Mouse (Mus musculus): ENCODE data around the gene Necap2.

Necap2 gene

GRCm38 (mm10) chr4:141077681-141078509 lies at the start of gene Necap2:
Gene Necap2, minus strand, starts transcription at chr4:141078357.
- ATAC-seq (ENCODE audit: low TSS enrichment): peak; percentile 93

- no peak for ATAC-seq (ENCODE audit: low TSS enrichment)
Measured at GRCm38 (mm10) chr4:141123065-141123464, 44.9 kb upstream of the Necap2 start.

GRCm38 (mm10) chr4:141122663-141123062 lies 44.5 kb upstream of the Necap2 start:
- ATAC-seq (ENCODE audit: low TSS enrichment): no peak

GRCm38 (mm10) chr4:141120700-141121099 lies 42.5 kb upstream of the Necap2 start:
- peak; percentile 71 for ATAC-seq (ENCODE audit: low TSS enrichment)

GRCm38 (mm10) chr4:141118691-141119090 lies 40.5 kb upstream of the Necap2 start:
- ATAC-seq (ENCODE audit: low TSS enrichment): no peak

- ATAC-seq (ENCODE audit: low TSS enrichment): no peak
Measured at GRCm38 (mm10) chr4:141115398-141115797, 37.2 kb upstream of the Necap2 start.

- peak; percentile 48; the same call in 1 of the 2 replicates for ATAC-seq (ENCODE audit: low TSS enrichment)
Measured at GRCm38 (mm10) chr4:141114521-141114981, 36.4 kb upstream of the Necap2 start.

- no peak for ATAC-seq (ENCODE audit: low TSS enrichment)
Measured at GRCm38 (mm10) chr4:141113831-141114230, 35.7 kb upstream of the Necap2 start.

- ATAC-seq (ENCODE audit: low TSS enrichment): no peak
Measured at GRCm38 (mm10) chr4:141108196-141108732, 30.1 kb upstream of the Necap2 start.

- ATAC-seq (ENCODE audit: low TSS enrichment): no peak
Measured at GRCm38 (mm10) chr4:141106526-141107183, 28.5 kb upstream of the Necap2 start.

- ATAC-seq (ENCODE audit: low TSS enrichment): no peak
Measured at GRCm38 (mm10) chr4:141101855-141102254, 23.7 kb upstream of the Necap2 start.

- no peak for ATAC-seq (ENCODE audit: low TSS enrichment)
Measured at GRCm38 (mm10) chr4:141101291-141101690, 23.1 kb upstream of the Necap2 start.

- ATAC-seq (ENCODE audit: low TSS enrichment): no peak
Measured at GRCm38 (mm10) chr4:141099956-141100355, 21.8 kb upstream of the Necap2 start.

GRCm38 (mm10) chr4:141098935-141099334 lies 20.8 kb upstream of the Necap2 start:
- ATAC-seq (ENCODE audit: low TSS enrichment): no peak

- no peak for ATAC-seq (ENCODE audit: low TSS enrichment)
Measured at GRCm38 (mm10) chr4:141096710-141097109, 18.6 kb upstream of the Necap2 start.

GRCm38 (mm10) chr4:141095016-141095415 lies 16.9 kb upstream of the Necap2 start:
- ATAC-seq (ENCODE audit: low TSS enrichment): no peak

- ATAC-seq (ENCODE audit: low TSS enrichment): peak; percentile 72; the same call in 1 of the 2 replicates
Measured at GRCm38 (mm10) chr4:141088714-141089113, 10.6 kb upstream of the Necap2 start.

GRCm38 (mm10) chr4:141088033-141088432 lies 9.9 kb upstream of the Necap2 start, which contains the start of gene Spata21:
Gene Spata21, plus strand, starts transcription at chr4:141088333.
- no peak for ATAC-seq (ENCODE audit: low TSS enrichment)

- ATAC-seq (ENCODE audit: low TSS enrichment): no peak
Measured at GRCm38 (mm10) chr4:141086862-141087261, 8.7 kb upstream of the Necap2 start.

GRCm38 (mm10) chr4:141078510-141079137 lies 467 bp upstream of the Necap2 start:
- no peak for ATAC-seq (ENCODE audit: low TSS enrichment)

GRCm38 (mm10) chr4:141076761-141077506 lies 1.2 kb downstream of the Necap2 start:
- no peak for ATAC-seq (ENCODE audit: low TSS enrichment)

Measured in frontal cortex, adult (tissue).